Mouse (Mus musculus): ENCODE results near the gene Ubl5.

DNA sequence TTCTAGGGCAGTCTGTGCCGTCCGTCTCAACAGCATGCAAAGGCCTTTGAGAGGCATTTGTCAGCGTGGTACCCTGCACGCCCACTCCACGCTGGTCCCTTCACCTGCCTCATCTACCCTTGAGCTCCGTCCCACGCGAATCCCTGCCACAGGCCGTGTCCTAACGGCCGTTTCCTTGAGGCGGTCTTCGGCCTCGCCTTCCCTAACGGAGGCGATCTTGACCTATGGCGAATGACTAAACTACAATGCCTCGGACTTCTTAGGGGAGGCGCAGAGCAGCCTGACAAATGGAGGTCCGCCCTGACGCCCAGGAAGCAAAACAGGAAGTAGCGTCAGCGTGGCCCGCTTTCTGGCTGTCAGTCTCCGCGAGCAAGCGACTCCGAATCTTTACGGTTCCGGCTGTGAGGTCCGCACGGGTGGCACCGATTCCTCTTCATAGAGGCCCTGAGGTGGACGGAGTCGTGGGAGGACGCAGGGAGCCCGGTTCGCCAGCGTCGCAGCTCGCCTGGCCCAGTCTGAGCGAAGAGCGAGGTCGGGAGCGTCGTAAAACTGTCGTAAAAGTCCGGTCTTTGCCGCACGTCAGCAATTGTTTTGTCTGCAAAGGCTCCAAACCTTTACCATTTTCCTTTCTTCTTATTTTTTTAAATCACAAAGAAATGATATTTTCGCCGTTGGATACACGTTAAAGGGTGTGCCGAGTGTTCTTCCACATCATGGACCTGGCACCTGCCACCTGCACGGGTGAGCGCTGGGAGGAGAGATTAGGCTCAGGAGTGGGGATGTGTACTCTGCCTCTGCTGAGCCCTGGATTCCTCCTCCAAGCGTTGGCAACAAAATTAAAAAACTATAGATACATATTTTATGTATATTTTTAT is 35.3 kb upstream of the Ubl5 start:
- TF ChIP-seq CTCF (IDR thresholded peaks at IDR 0.05; ENCODE audit: borderline replicate concordance, extremely low read depth, insufficient read depth, insufficient read length) (no peak), POLR2A (IDR thresholded peaks at IDR 0.05; ENCODE audit: borderline replicate concordance, extremely low read depth, insufficient read depth, insufficient read length, poor library complexity, severe bottlenecking) (peak; percentile 46; the same call in 1 of the 2 replicates)
